Mouse (Mus musculus): ENCODE measurements around the gene Diras1.

DNA sequence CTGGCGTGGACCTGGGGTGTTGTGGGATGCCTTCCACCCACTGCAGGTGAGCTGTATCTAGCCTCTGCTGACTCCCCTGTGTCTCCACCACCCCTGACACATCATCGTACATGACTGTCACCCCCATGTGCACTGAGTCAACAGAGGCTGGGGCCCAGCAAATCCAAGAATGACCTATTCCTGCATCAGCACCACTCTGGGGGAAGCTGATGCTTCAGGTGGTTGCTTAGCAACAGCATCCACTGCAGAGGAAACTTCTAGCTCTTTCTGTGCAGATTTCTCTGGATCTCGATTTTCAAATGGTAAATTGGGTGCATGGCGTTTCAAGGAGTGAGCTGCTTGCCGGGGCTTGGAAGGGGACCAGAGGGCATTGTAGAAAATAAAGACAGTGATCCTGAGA is 32.2 kb downstream of the Diras1 start:
- TF ChIP-seq POLR2A (IDR thresholded peaks at IDR 0.05; ENCODE audit: low read depth, low read length) (no peak), CTCF (conservative IDR thresholded peaks at IDR 0.05; ENCODE audit: insufficient read depth, insufficient read length, low read depth, low read length) (no peak)
